In genomic region chr4:129771672-129772521, GRCm38 (mm10) we compare ENCODE assay signal across 8 mouse cellular contexts. TPM values are rescaled to one million over a fixed set of nuclear protein-coding genes. Genes with fewer than 3 reads are reported as not detected.
DNase-seq lines count a peak whose midpoint lies in the region; ATAC-seq lines count a peak whose summit lies in the region.

No protein-coding gene starts in this region.

- H3K27ac ChIP-seq in lung, embryonic 16.5 days (ENCODE audit: low read length) = no peak overlapping the region; the same call in 1 of the 2 replicates
- H3K27ac ChIP-seq in hindbrain, embryonic 11.5 days (ENCODE audit: low read depth, low read length) = peak overlapping the region; percentile 58
- peak overlapping the region; percentile 81 for H3K27ac ChIP-seq in limb, embryonic 10.5 days
- H3K27ac ChIP-seq in neural tube, embryonic 12.5 days = no peak overlapping the region

- H3K4me2 ChIP-seq in lung, embryonic 16.5 days (ENCODE audit: low read depth, low read length) = peak overlapping the region; percentile 36
- peak overlapping the region; percentile 12 for H3K4me2 ChIP-seq in hindbrain, embryonic 11.5 days (replicated peaks; ENCODE audit: low read depth, low read length)
- peak overlapping the region; percentile 44 for H3K4me2 ChIP-seq in neural tube, embryonic 12.5 days (replicated peaks)

- peak overlapping the region; percentile 28 for H3K9ac ChIP-seq in lung, embryonic 16.5 days (ENCODE audit: low read length)
- 0 out of 2 replicates have a peak overlapping the region, but pooled peaks have one; percentile 5 for H3K9ac ChIP-seq in hindbrain, embryonic 11.5 days (ENCODE audit: low read depth, low read length)
- H3K9ac ChIP-seq in neural tube, embryonic 12.5 days = peak overlapping the region; percentile 22

- ATAC-seq in lung, embryonic 16.5 days (ENCODE audit: low read depth) = peak; percentile 54
- no peak for ATAC-seq in hindbrain, embryonic 11.5 days (ENCODE audit: low FRiP score)
- no peak for ATAC-seq in neural tube, embryonic 12.5 days (ENCODE audit: low FRiP score, low read depth)

- peaks cover 9% of the 10 kb centered on the region; the same call in 1 of the 2 replicates for H3K27me3 ChIP-seq in lung, embryonic 16.5 days (ENCODE audit: control insufficient read depth, insufficient read depth, low read depth, low read length)
- peaks cover 2% of the 10 kb centered on the region; the same call in 1 of the 2 replicates for H3K27me3 ChIP-seq in hindbrain, embryonic 11.5 days (ENCODE audit: control insufficient read depth, insufficient read depth, low read length)
- no peaks in the 10 kb centered on the region for H3K27me3 ChIP-seq in limb, embryonic 10.5 days (ENCODE audit: low read depth, poor library complexity, severe bottlenecking)
- 0 out of 2 replicates have a peak, but pooled peaks cover 5% of the 10 kb centered on the region for H3K27me3 ChIP-seq in neural tube, embryonic 12.5 days (replicated peaks)

- H3K9me3 ChIP-seq in lung, embryonic 16.5 days (ENCODE audit: control insufficient read depth, low read length) = no peaks in the 10 kb centered on the region
- H3K9me3 ChIP-seq in hindbrain, embryonic 11.5 days (ENCODE audit: control insufficient read depth, low read length) = no peaks in the 10 kb centered on the region
- no peaks in the 10 kb centered on the region for H3K9me3 ChIP-seq in limb, embryonic 10.5 days (replicated peaks)
- H3K9me3 ChIP-seq in neural tube, embryonic 12.5 days = no peaks in the 10 kb centered on the region

- 7% methylated on average over 21 of the region's 21 CpGs for WGBS in lung, embryonic 16.5 days
- 3% methylated on average over 21 of the region's 21 CpGs for WGBS in hindbrain, embryonic 11.5 days
- WGBS in limb, embryonic 10.5 days = 2% methylated on average over 21 of the region's 21 CpGs
- 4% methylated on average over 21 of the region's 21 CpGs for WGBS in neural tube, embryonic 12.5 days

- H3K4me3 ChIP-seq in lung, embryonic 16.5 days (ENCODE audit: low read length) = peak overlapping the region; percentile 19; the same call in 1 of the 2 replicates
- no peak overlapping the region for H3K4me3 ChIP-seq in hindbrain, embryonic 11.5 days (ENCODE audit: low read depth, low read length)
- peak overlapping the region; percentile 45 for H3K4me3 ChIP-seq in limb, embryonic 10.5 days
- H3K4me3 ChIP-seq in neural tube, embryonic 12.5 days = no peak overlapping the region

- peaks cover 6% of the 10 kb centered on the region for H3K4me1 ChIP-seq in lung, embryonic 16.5 days (replicated peaks; ENCODE audit: control insufficient read depth, insufficient read depth, low read length)
- H3K4me1 ChIP-seq in hindbrain, embryonic 11.5 days (replicated peaks; ENCODE audit: control insufficient read depth, insufficient read depth, low read length) = peaks cover 4% of the 10 kb centered on the region
- H3K4me1 ChIP-seq in limb, embryonic 10.5 days = peaks cover 51% of the 10 kb centered on the region
- H3K4me1 ChIP-seq in neural tube, embryonic 12.5 days = peaks cover 16% of the 10 kb centered on the region

- H3K36me3 ChIP-seq in lung, embryonic 16.5 days (ENCODE audit: control insufficient read depth, insufficient read depth, low read length) = no peaks in the 10 kb centered on the region
- H3K36me3 ChIP-seq in hindbrain, embryonic 11.5 days (ENCODE audit: control insufficient read depth, insufficient read depth, low read length) = no peaks in the 10 kb centered on the region
- H3K36me3 ChIP-seq in limb, embryonic 10.5 days = no peaks in the 10 kb centered on the region
- H3K36me3 ChIP-seq in neural tube, embryonic 12.5 days = no peaks in the 10 kb centered on the region

- no peak for DNase-seq in lung, postnatal 36 days
- DNase-seq in embryo, embryonic 11.5 days (ENCODE audit: low read depth, low spot score) = peak; percentile 51
- peak; percentile 52 for DNase-seq in hindbrain, embryonic 11.5 days (ENCODE audit: low spot score)
- peak; percentile 85 for DNase-seq in limb, embryonic 10.5 days (ENCODE audit: low spot score)
- no peak for DNase-seq in ovary, adult 18-20 months (ENCODE audit: low spot score)
- DNase-seq in right cerebral cortex, postnatal 10 days (ENCODE audit: low spot score in 2 of 2) = no peak

RNA-seq across cellular contexts. Expression of gene Khdrbs1, which starts 29.8 kb away (rescaled TPM):
- 84.3 and 93.1 TPM in 2 replicates for polyA plus RNA-seq in lung, embryonic 16.5 days (2015; fragmentation: Nextera tagmentation; extraction: Ambion mirVana)
- 158 and 183 TPM in 2 replicates for polyA plus RNA-seq in hindbrain, embryonic 11.5 days (2014; fragmentation: Nextera tagmentation; extraction: Ambion mirVana)
- polyA plus RNA-seq in limb, embryonic 10.5 days (2016; fragmentation: Nextera tagmentation; extraction: Ambion mirVana) = 156 and 179 TPM in 2 replicates
- 211 and 212 TPM in 2 replicates for polyA plus RNA-seq in neural tube, embryonic 12.5 days (2016; fragmentation: Nextera tagmentation; extraction: Ambion mirVana)

RNA-seq across cellular contexts. Expression of gene Ptp4a2, which starts 39.1 kb away (rescaled TPM):
- polyA plus RNA-seq in lung, embryonic 16.5 days (2015; fragmentation: Nextera tagmentation; extraction: Ambion mirVana) = 302 and 330 TPM in 2 replicates
- 307 and 318 TPM in 2 replicates for polyA plus RNA-seq in hindbrain, embryonic 11.5 days (2014; fragmentation: Nextera tagmentation; extraction: Ambion mirVana)
- 298 and 321 TPM in 2 replicates for polyA plus RNA-seq in limb, embryonic 10.5 days (2016; fragmentation: Nextera tagmentation; extraction: Ambion mirVana)
- 336 and 342 TPM in 2 replicates for polyA plus RNA-seq in neural tube, embryonic 12.5 days (2016; fragmentation: Nextera tagmentation; extraction: Ambion mirVana)

Comparison
In these comparisons a context has a peak if more than half of its experiments do, and no peak if none do; other contexts are left out.
1. H3K27ac ChIP-seq: peak in hindbrain, embryonic 11.5 days (single experiment) and limb, embryonic 10.5 days (single experiment); none in lung, embryonic 16.5 days (single experiment) and neural tube, embryonic 12.5 days (single experiment).
2. H3K4me3 ChIP-seq: peak in lung, embryonic 16.5 days (single experiment) and limb, embryonic 10.5 days (single experiment); none in hindbrain, embryonic 11.5 days (single experiment) and neural tube, embryonic 12.5 days (single experiment).
3. DNase-seq: peak in embryo, embryonic 11.5 days (single experiment), hindbrain, embryonic 11.5 days (single experiment) and limb, embryonic 10.5 days (single experiment); none in lung, postnatal 36 days (single experiment), ovary, adult 18-20 months (single experiment) and right cerebral cortex, postnatal 10 days (0 of 2).
4. Peak in every context shown above with its lines, with median percentiles within 50 percentile points of each other: H3K4me2 ChIP-seq and H3K9ac ChIP-seq.